Mouse (Mus musculus) layer of hippocampus, adult 8-10 months (tissue): ENCODE measurements at regions not wholly inside any gene's neighbourhood (a gene's known extent, or its start where the extent isn't known, plus 50 kb on each side); places are given as distances from the start of the nearest gene placed in this dataset.

ENCODE experiments used
- DNase-seq, 2 experiments: peaks; one replicate each; pipeline ENCODE4 v3.0.0; 2022; ENCODE audit warnings: low spot score in 2 of 2

DNA sequence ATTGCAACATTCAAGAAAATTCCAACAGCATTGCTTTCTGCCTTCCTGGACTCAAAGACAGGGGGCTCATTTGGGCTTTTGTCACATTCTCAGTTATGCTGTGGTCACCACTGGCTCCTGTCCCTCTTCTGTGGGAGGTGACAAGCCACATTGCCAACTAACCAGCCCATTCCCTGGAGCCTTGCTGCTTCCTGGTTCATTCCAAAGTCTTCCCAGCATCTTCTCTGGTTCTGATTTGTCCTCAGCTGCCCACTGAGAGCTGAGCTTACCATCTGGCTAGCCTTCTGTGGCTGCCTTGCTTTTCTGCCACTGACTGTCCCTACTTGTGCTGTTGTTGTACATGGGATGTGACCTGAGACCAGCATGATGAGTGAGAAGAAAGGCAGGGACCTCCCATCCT, 111.0 kb downstream of the Cxcl12 start:
- peak in 1 of 2 experiments; percentile 36 for DNase-seq

DNA sequence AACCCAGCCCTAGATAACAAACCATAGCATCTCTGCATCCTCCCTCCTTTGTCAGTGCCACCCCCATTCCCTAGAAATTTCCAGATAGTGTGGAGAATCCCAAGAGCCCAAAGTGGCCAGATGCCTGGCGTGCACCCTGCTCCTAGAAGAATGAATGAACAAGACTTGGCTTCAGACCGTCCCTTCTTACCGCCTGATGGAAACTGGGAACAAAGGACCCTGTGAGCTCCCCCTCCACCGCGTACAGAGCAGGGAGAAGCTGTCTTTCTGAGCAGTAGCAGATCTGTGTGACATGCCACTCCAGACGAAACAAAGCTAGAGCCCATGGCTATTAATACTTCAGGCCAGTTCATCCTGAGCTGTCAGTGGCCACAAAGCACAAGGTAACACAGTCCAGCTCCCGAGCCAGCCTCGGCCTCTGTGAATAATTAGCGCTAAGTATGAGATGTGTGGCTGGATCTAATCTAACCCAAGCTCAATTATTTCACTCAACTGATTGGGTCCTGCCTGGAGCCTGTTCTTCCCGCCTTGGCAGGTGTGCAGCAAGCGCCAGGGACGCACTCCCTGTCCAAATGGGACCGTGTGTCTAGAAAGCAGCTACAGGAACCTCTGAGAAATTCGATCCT, 111.6 kb downstream of the Cxcl12 start:
- DNase-seq: peak in 1 of 2 experiments; percentile 16

DNA sequence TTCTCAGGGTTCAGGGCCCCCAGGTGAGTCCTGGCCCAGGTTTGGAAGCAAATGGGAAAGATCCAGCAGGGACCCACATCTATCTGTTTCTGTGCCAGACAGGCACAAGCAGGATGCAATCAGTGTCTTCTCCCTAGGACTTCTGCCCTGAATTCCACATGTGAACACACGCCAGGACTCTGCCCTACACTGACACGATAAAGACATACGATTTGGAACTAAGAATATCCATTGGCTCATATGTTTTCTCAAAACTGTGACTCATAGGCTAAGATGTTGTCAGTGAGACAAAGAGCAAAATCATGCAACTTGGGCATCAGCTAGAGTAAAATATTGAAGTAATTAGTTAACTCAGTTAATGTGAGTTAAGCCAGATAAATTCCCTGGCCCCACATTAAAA, 112.6 kb downstream of the Cxcl12 start:
- DNase-seq: no peak

DNA sequence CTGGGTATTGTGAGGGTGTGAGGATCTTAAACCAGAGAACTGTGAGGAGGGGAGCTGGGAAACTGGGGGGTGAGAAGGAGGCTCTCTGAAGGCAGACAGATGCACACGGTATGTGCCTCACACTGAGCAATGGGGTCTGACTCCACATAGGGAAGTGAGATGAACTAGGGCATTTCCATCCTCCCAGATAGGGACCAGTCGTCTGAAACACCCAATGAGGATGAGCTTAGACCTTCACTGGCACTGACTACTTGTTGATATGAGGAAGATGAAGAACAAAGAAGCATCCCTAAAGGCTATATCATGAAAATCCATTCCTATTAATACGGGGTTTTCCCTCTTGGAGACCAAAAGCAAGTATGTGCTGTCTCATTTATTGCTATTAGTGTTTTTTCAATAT, 115.3 kb downstream of the Cxcl12 start:
- no peak for DNase-seq

DNA sequence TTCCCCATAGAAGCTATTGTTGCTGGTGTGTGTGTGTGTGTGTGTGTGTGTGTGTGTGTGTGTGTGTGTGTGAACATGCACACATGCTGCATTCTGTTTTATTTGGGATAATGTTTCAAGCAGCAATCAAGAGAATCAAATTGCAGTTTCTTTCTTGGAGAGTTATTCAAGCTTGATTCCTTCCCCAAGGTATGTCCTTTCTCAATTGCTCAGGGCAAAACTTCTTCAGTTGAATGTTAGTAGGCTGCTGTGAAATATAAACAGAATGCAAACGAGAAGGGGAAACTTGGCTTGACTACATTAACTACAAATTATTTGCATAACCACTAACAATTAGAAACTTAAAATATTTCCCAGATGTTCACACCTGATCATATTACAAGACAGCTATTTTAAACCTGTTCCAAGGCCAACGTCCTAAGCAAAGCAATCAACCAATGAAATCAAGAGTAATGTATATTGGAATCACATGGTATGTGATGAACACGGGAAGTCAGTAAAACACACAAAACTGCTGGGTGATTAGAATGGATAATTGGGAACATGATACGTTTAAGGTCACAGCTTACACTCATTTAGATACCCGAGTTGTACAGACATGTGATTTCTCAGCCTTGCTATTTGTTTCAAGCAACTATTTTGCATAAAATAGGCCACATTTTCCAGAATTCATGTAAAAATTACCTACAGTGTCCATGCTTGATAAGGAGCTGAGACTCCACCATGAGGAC, 116.2 kb downstream of the Cxcl12 start:
- no peak for DNase-seq

DNA sequence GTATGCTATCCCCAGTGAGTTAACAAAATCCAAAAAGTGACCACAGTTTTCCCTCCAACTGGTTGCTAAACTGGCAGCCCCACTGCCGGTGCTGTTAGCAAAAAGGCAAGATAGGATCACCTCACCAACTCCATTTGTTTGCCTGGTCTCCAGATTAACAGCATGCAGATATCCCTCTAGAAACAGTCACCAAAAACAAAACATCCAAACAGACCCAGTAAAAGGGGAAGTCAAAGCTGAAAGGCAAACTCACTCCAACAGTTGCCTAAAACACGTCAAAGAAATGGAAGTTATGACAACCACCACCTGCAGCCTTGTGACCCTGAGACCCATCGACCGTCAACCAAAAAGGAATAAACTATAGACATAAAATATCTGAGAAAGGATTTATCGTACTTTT, 119.1 kb downstream of the Cxcl12 start:
- DNase-seq: no peak

DNA sequence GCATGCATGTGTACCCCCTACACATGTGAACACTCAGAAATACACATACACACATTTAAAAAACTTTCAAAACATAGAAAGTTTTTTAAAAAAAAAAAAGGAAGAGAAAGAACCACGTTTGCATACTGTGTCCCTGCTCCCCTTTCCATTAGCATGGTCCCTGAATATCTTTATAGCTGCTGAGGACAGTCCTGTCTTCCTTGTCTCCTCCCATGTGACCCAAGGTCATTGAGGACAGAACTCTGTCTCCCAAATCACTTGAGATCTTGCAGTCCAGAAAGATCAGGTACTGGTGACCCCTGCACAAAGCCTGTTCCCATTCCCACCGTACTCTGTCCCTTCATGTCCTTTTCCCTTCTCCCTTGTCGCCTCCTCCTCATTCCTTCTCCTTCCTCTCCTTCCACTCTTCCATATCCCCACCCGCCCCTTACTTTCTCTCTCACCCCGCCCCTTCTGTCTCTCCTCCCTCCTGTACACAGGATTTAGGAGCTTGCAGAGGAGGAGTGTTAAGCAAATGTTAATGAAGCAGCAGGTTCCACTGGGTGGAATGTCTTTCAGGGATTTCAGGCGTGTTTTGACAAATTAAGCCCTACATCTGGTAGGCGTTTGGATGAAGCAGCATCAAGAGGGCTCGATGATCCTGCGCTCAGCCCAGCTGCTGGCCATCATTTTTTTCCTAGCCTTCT, 125.6 kb downstream of the Cxcl12 start:
- DNase-seq: no peak

DNA sequence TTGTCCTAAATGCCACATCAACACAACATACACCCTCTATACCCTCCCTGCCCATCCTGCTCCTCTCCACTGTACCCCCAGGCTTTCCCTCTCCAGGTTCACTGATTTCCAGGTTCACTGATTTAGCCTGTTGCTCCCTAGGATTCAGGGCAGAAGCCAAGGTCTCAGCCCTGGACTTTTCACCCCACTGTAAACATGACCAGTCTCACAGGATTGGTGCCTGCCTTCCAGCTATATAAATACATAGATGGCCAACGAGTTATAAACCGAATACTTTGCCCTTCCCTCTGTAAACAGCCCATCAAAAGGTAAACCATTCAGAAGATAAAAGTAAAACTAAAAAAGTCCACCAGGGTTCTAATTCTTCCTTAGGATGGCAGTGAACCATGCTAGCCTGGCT, 129.6 kb downstream of the Cxcl12 start:
- DNase-seq: no peak

DNA sequence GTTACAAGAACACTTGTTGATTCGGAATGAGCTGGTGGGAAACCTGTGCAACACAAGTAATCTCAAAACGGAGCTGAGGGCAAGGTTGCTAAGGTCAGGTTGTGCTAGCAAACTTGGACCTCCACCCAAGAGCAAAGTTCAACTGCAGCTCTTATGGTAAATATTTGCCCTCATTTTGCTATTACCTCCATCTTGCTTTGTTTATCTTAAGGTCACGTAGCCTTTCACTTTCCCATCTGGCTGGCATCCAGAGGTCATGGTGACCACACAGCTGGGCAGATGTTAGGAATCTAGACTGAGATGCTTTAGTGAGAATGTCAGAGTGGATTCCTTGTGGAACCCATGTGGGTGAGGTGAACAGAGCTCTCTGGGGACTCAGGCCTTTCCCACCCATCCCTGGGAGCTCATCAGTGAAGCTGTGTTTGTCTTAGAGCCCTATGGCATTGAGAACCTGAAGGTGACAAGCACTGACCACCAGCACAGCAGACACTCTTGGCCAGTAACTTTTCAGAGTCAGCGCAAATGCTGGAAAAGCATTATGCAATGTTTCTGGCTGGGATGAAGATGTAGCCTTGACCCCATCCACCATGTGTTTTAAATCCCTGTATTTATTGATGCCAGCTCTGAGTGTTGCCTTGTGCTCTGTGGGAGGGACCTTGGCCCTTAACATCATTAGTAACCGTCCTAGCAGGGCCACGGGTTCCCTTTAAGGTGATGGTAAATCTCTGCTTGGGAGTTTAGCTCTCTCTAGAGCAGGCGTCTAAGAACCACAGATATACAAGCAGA, 131.4 kb downstream of the Cxcl12 start:
- no peak for DNase-seq

DNA sequence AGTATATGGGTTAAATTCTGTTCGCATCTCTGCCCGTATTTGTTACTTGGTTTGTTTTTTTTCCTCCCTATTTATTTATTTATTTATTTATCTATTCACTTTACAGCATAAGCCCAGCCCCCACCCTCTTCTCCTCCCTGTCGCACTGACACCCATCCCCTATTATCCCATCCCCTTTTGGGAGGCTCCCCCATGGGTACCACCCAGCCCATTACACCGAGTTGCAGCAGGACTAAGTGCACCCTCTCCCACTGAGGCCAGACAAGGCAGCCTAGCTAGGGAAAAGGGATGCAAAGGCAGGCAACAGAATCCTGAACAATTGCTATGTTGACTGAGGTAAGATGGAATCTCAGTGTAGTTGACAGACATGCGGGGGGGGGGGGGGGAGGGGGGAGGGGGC, 135.0 kb downstream of the Cxcl12 start:
- DNase-seq: no peak

DNA sequence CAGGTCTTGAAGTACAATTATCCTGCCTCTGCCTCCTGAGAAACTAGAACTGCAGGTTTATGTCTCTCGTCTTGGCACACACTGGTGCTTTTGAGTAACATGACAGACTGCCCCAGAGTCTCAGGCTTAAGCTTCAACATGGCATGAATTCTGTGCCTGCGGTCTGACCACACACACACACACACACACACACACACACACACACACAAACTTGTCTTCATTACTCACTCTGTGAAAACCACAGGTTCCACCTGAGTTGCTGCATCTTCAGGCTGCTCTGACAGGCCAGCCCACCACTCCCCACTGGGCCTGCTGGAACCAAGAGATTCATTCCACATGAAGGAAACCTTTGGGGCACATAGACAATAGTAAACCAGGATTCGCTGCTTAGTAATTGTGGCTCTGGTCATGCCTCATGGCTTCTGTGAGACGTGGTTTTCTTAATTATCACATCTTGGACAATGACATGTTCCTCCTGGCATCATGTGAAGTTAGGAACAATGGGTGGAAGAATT, 137.5 kb downstream of the Cxcl12 start:
- no peak for DNase-seq

DNA sequence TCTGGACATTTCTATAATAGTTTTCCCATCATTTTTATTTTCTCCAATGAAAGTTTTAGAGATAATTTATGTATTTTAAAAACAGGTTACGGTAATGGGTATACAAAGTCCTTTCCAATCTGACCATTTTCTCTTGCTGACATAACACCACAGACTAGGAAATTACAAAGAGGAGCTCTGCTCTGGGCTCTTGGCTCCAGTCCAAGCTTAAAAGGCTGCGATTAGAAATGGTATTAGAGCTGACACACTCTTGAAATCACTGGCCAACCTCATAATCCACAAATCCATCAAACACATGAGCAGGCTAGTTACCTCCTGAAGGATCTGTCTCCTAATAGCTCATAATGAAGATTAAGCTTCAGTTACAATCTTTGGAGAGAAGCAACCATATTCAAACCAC, 140.3 kb downstream of the Cxcl12 start:
- no peak for DNase-seq

DNA sequence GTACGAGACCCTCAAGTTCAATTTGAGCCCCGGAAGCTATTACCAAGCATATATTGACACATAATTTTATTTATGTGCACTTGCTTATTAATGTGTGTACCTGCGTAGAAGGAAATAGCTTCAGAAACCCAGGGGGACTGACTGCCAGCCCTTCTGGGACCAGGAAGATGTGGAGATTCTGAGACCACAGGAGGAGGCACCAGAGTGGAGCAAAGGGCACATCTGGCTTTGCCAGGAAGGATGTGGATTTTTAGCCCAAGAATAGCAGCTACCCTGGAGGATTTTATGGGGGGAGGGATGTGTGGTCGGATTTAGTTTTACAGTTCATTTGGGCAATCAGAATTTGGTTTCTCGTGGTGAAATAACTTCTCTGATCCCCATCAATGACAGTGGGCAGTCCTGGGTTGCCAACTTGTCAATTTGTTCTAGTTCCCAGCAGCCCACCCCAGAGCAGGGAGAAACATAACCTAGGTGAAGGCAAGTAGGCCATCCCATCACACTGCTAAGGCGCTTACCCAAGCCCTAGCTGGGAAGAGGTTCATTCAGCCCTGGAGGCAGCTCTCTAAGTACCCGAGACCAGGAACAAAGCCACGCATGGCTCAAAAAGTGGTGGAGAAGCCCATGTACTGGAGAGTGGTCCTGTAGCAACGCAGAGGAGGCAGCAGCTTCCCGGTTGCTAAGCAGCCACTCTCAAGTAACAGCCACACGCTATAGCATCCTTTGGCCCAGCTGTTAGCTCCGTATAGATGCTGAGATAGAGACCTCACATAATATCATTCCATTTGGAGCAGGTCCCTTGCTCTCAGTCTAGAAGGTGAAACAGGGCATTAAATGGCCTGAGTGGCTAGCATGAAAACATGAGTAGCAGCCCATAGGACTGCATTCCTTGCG, 144.8 kb downstream of the Cxcl12 start:
- peak in 1 of 2 experiments; percentile 20 for DNase-seq

DNA sequence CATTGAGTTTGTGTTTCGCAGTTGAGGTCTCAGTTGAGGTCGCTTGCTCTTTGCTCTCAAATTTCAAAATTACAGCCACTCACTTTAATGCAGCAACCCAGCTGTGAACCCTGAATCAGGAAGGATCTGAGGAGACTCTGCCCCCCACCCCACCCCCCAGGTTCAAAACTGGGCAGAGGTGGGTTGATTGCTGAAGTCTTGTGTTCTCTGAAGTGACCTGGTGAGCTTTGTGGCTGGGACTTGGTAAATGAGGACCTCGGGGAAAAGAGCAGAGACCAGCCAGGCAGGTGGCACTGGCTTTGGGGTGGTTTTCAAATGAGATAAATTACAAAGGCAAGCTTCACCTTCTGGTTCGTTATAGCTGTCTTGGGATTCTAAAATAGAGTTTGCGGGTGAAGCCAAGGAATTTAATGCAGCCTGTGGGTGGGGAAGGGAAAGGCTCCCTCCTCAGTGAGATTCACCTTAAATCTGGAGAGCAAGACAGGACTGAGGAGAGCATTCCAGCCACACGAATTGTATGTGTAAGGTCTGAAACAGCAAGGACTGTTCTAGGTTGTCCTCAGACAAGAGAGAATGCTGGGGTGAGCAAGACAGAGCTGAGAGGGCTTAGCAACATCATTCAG, 145.7 kb downstream of the Cxcl12 start:
- no peak for DNase-seq

DNA sequence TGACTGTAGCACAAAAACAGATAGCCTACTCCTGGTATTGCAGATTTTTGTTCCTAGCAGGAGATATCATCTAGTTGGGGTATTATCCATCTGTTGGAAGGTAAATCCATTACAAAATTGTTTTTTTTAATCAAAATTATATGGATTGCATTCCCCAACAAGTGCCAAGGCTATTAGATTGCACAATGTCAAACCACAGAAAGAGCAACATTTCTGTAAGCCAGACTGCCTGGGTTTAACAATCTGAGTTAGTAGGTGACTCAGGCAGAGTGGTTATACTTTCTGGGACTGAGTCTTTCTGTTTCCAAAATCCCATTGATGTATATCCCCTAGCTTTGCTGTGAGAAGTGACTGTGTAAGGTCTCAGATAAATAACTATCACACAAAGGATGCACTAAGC, 155.0 kb downstream of the Cxcl12 start:
- no peak for DNase-seq

DNA sequence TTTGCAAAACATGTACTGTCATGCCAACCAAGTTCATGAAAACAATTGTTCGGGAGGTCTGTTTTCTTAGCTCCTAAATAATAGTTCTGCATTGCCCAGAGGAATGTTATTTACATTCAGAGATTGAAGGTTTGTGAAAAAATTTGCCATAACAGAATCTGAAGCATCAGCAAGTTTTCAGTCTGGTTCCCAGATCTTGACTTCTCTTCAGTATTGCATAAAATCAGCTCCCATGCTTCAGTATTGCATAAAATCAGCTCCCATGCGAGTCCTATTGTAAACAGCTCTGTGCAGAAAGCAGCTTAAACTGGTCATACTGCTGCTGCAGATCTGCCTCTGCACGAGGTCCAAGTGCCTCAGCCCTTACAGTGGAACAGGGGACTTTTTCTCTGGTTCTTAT, 155.5 kb downstream of the Cxcl12 start:
- DNase-seq: no peak

DNA sequence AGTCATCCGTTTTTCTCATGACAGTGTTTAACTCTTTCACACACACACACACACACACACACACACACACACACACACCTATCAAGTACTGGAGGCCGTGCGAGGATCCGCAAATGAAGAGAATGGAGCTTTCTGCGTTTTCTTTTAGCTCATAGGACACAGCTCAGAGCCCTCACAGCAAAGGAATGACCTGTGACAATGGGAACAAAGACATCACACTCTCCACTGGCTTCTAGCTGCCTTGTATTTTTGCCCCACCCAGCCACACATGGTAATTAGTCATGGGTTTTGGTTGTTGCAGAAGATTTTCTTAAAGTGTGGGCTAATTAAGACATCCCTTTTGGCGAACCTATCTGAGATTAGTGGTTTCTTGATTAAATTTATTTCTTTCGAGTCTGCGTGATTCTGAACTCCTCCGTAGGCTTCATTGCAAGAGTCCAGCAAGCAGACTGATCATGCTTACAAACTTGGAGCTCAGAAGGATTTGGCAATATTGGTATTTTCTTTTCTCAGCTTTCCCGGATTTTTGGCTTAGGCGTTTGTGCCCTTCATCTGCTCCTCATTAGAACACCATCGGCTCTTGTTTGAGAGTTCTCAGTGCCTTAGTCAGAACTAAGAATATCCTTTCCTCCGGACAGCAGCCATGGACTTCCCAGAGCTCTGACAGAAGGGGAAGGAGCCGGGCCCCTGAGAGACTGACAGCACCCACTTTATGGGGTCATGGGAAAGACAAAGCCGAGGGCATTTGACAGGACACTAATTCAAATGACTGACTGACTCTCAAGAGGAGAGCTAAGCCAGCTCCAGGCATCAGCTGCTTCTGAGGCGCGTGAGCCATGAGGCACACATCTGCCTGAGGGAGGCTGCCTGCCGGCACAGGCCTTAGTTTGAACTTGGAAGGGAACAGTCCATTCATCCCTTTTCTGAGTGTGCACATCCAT, 158.8 kb downstream of the Cxcl12 start:
- DNase-seq: no peak

DNA sequence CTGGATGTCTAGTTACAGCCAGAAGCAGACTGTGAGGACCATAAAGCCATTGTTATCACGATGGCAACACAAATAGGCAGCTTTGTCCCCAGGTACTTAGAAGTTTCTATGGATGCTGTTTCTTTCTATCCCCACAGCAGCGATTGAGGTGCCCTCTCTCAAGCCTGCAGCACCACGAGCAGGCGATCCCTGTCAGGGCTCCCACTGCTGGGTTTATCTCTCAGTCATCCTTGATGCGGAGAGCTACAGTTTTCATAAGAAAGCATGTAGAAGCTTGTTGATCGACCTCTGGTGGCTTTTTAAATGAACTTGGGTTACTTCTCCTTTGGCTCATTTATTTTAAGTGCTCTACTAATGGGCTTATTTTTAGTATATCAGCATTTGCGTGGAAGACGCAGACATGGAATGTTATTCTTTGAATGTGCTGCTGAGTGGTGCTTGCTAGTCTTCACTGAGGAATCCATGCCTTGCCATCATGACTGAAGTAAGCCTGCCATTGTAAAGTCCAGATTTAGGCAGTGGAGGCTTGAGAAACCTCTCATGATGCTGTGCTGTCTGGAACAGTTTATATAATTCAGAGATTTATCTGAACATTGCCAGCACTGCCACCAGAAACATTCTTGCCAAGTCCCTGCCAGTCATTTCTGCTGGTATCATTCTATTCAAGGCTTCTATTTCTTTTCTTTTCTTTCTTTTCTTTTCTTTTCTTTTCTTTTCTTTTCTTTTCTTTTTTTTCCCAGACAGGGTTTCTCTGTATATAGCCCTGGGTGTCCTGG, 161.0 kb downstream of the Cxcl12 start:
- no peak for DNase-seq
